Mouse (Mus musculus) bone marrow macrophage, adult 2 months (primary cell): ENCODE measurements around the gene Ntng1.

Source experiments
- CTCF ChIP-seq: IDR thresholded peaks from 2 replicates; pipeline ENCODE4 v1.5.1; 2012; ENCODE audit warnings: low read depth, mild to moderate bottlenecking, low read length, moderate library complexity
- POLR2A ChIP-seq: IDR thresholded peaks from 2 replicates; pipeline ENCODE4 v1.6.1; 2012; ENCODE audit warnings: mild to moderate bottlenecking, low read depth, low read length, borderline replicate concordance

- no peak for TF ChIP-seq CTCF
- no peak for TF ChIP-seq POLR2A
Measured at GRCm38 (mm10) chr3:110044209-110044608, 99.6 kb downstream of the Ntng1 start.
